Mouse (Mus musculus): ENCODE data around the gene Plin5. TPM values are rescaled to one million over a fixed set of nuclear protein-coding genes. Genes with fewer than 3 reads are reported as not detected.

Plin5 gene
- polyA plus RNA-seq, 1 experiment from 2014 or later = 0.86 TPM

DNA sequence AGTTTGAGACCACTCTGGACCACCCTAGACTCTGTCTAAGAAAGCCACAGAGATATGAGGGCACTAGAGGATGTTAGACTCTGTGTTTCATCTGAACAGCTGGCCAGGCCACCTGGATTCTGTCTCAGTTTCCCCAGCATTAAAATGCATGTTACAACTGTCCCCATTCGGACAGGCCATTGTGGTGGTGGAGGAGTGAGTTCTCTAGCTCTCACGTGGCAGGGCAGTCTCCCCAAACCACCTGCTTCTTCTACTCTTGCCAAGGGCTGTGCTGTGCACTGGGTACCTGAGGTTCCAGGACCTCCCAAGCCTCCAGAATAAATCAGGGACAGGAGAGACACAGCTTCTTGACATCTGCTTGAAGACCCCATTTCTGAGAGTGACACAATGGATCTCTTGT is 32.5 kb upstream of the Plin5 start:
- Histone ChIP-seq H3K27ac (ENCODE audit: low read depth) (no peak overlapping the region), H3K4me1 (ENCODE audit: insufficient read depth) (0 out of 2 replicates have a peak, but pooled peaks cover 5% of the 10 kb centered on the region), H3K36me3 (ENCODE audit: insufficient read depth) (no peaks in the 10 kb centered on the region), H3K4me2 (no peak overlapping the region), H3K27me3 (ENCODE audit: insufficient read depth, low read length) (peaks cover 44% of the 10 kb centered on the region), H3K9me3 (ENCODE audit: low read depth, low read length) (no peaks in the 10 kb centered on the region), H3K4me3 (ENCODE audit: low read depth, low read length) (no peak overlapping the region), H3K9ac (no peak overlapping the region)
- no peak for DNase-seq
- WGBS = 34% methylated on average over 2 of the region's 2 CpGs
- no peak for ATAC-seq (ENCODE audit: insufficient read depth)
- TF ChIP-seq CTCF (IDR thresholded peaks at IDR 0.05; ENCODE audit: low read depth) = no peak

GRCm38 (mm10) chr17:56148790-56149618 is 31.6 kb upstream of the Plin5 start:
- ATAC-seq (ENCODE audit: insufficient read depth) = no peak

DNA sequence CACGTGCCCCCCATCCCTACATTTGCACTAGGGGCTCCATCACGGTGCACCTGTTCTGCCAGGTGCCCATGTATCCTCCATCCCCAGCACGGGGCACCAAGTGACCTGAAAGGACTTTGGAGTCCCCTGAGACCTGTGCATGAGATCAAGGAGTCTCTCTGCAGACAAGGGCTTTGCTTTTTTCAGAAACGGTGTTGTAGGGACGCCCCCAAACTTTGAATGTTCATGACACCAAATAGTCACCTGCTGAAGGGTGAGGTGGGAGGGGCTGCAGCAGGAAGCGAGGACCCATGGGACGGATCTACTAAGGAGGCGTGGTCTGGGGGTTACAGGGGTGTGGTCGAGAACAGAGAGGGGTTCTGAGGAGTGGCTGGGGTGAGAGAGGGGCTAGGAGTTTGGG is 30.9 kb upstream of the Plin5 start:
- Histone ChIP-seq H3K27me3 (ENCODE audit: insufficient read depth, low read length) (peaks cover 59% of the 10 kb centered on the region), H3K9me3 (ENCODE audit: low read depth, low read length) (no peaks in the 10 kb centered on the region), H3K4me1 (ENCODE audit: insufficient read depth) (0 out of 2 replicates have a peak, but pooled peaks cover 5% of the 10 kb centered on the region), H3K9ac (no peak overlapping the region), H3K36me3 (ENCODE audit: insufficient read depth) (no peaks in the 10 kb centered on the region), H3K4me3 (ENCODE audit: low read depth, low read length) (peak overlapping the region; percentile 23; the same call in 1 of the 2 replicates), H3K4me2 (peak overlapping the region; percentile 48), H3K27ac (ENCODE audit: low read depth) (no peak overlapping the region)
- WGBS = 17% methylated on average over 9 of the region's 9 CpGs
- no peak for TF ChIP-seq CTCF (IDR thresholded peaks at IDR 0.05; ENCODE audit: low read depth)
- ATAC-seq (ENCODE audit: insufficient read depth) = no peak
- DNase-seq = no peak

More at GRCm38 (mm10) chr17:56148790-56149618, 31.6 kb upstream of the Plin5 start:
- WGBS = 3% methylated on average over 30 of the region's 30 CpGs
- no peaks in the 10 kb centered on the region for H3K9me3 ChIP-seq (ENCODE audit: low read depth, low read length)
- peak overlapping the region; percentile 23; the same call in 1 of the 2 replicates for H3K4me3 ChIP-seq (ENCODE audit: low read depth, low read length)
- H3K4me2 ChIP-seq = peak overlapping the region; percentile 48
- DNase-seq = no peak
- H3K36me3 ChIP-seq (ENCODE audit: insufficient read depth) = no peaks in the 10 kb centered on the region
- no peak for TF ChIP-seq CTCF (IDR thresholded peaks at IDR 0.05; ENCODE audit: low read depth)
- 0 out of 2 replicates have a peak, but pooled peaks cover 5% of the 10 kb centered on the region for H3K4me1 ChIP-seq (ENCODE audit: insufficient read depth)
- H3K27ac ChIP-seq (ENCODE audit: low read depth) = no peak overlapping the region
- peak overlapping the region; percentile 20 for H3K9ac ChIP-seq
- H3K27me3 ChIP-seq (ENCODE audit: insufficient read depth, low read length) = peaks cover 52% of the 10 kb centered on the region

- no peak overlapping the region for H3K27ac ChIP-seq (ENCODE audit: low read depth)
- peaks cover 68% of the 10 kb centered on the region for H3K27me3 ChIP-seq (ENCODE audit: insufficient read depth, low read length)
- 37% methylated on average over 12 of the region's 12 CpGs for WGBS
- H3K9me3 ChIP-seq (ENCODE audit: low read depth, low read length) = no peaks in the 10 kb centered on the region
- no peak overlapping the region for H3K9ac ChIP-seq
- no peaks in the 10 kb centered on the region for H3K36me3 ChIP-seq (ENCODE audit: insufficient read depth)
- TF ChIP-seq CTCF (IDR thresholded peaks at IDR 0.05; ENCODE audit: low read depth) = no peak
- 0 out of 2 replicates have a peak, but pooled peaks cover 5% of the 10 kb centered on the region for H3K4me1 ChIP-seq (ENCODE audit: insufficient read depth)
- no peak for DNase-seq
- ATAC-seq (ENCODE audit: insufficient read depth) = no peak
- no peak overlapping the region for H3K4me3 ChIP-seq (ENCODE audit: low read depth, low read length)
- H3K4me2 ChIP-seq = no peak overlapping the region
Observed at GRCm38 (mm10) chr17:56147420-56147819, 30.0 kb upstream of the Plin5 start.

DNA sequence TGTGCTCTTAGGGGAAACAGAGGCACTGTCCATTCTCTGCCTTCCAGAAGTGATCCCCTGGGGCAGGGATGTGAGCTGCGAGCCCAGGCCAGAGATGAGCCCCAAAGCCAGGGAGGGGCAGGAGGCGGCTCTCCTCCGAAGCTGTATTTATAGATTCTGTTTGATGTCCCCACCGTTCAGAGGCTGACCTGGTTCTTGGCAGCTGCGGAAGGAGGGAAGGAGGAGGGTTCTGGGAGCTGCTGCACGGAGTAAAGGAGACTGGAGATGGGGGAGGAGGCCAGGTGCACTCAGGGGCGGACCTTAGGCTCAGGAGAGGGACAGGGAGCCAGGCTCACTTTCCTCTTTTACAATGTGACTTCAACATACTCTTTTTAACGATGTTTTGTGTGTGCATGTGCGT is 28.7 kb upstream of the Plin5 start:
- H3K4me2 ChIP-seq = no peak overlapping the region
- no peaks in the 10 kb centered on the region for H3K9me3 ChIP-seq (ENCODE audit: low read depth, low read length)
- peaks cover 81% of the 10 kb centered on the region for H3K27me3 ChIP-seq (ENCODE audit: insufficient read depth, low read length)
- H3K36me3 ChIP-seq (ENCODE audit: insufficient read depth) = no peaks in the 10 kb centered on the region
- WGBS = 16% methylated on average over 9 of the region's 9 CpGs
- H3K27ac ChIP-seq (ENCODE audit: low read depth) = no peak overlapping the region
- no peak overlapping the region for H3K9ac ChIP-seq
- TF ChIP-seq CTCF (IDR thresholded peaks at IDR 0.05; ENCODE audit: low read depth) = no peak
- no peak for DNase-seq
- H3K4me1 ChIP-seq (ENCODE audit: insufficient read depth) = 0 out of 2 replicates have a peak, but pooled peaks cover 5% of the 10 kb centered on the region
- H3K4me3 ChIP-seq (ENCODE audit: low read depth, low read length) = no peak overlapping the region
- ATAC-seq (ENCODE audit: insufficient read depth) = no peak

GRCm38 (mm10) chr17:56144546-56144945 is 27.1 kb upstream of the Plin5 start:
- H3K9me3 ChIP-seq (ENCODE audit: low read depth, low read length) = no peaks in the 10 kb centered on the region
- H3K9ac ChIP-seq = no peak overlapping the region
- TF ChIP-seq CTCF (IDR thresholded peaks at IDR 0.05; ENCODE audit: low read depth) = no peak
- 56% methylated on average over 9 of the region's 9 CpGs for WGBS
- H3K4me3 ChIP-seq (ENCODE audit: low read depth, low read length) = no peak overlapping the region
- H3K4me2 ChIP-seq = no peak overlapping the region
- ATAC-seq (ENCODE audit: insufficient read depth) (no peak), DNase-seq (no peak)
- H3K27ac ChIP-seq (ENCODE audit: low read depth) = no peak overlapping the region
- peaks cover 88% of the 10 kb centered on the region for H3K27me3 ChIP-seq (ENCODE audit: insufficient read depth, low read length)
- H3K4me1 ChIP-seq (ENCODE audit: insufficient read depth) = 0 out of 2 replicates have a peak, but pooled peaks cover 5% of the 10 kb centered on the region
- no peaks in the 10 kb centered on the region for H3K36me3 ChIP-seq (ENCODE audit: insufficient read depth)

All from lung, embryonic 14.5 days (tissue).